Mouse (Mus musculus) forebrain, postnatal 0 days (tissue): ENCODE measurements around the gene Rnls. TPM values are rescaled to one million over a fixed set of nuclear protein-coding genes. Genes with fewer than 3 reads are reported as not detected.

ENCODE experiments used
- ATAC-seq: fragments of 200-750 bp; cut with Nextera tagmentation; 2 replicates; pipeline ENCODE4 v1.8.0; 2017; ENCODE audit warnings: mild to moderate bottlenecking, moderate library complexity
- DNase-seq: peaks from one replicate; pipeline ENCODE4 v3.0.0-alpha.2; 2015
- H3K27ac ChIP-seq: fragments of 300-500 bp; sonication (generic); 2 replicates; pipeline ENCODE4 v1.5.1; 2014; ENCODE audit warnings: low read depth, mild to moderate bottlenecking, antibody characterized with exemption, low read length, moderate library complexity, mixed read lengths
- H3K27me3 ChIP-seq: fragments of 300-500 bp; sonication (generic); 2 replicates; pipeline ENCODE4 v1.6.1; 2014; ENCODE audit warnings: mild to moderate bottlenecking, low read length, mixed read lengths; ENCODE audit not compliant: insufficient read depth
- H3K36me3 ChIP-seq: fragments of 300-500 bp; sonication (generic); 2 replicates; pipeline ENCODE4 v1.6.1; 2014; ENCODE audit warnings: mild to moderate bottlenecking, moderate library complexity; ENCODE audit not compliant: insufficient read depth
- H3K4me1 ChIP-seq: fragments of 300-500 bp; sonication (generic); 2 replicates; pipeline ENCODE4 v1.6.1; 2014; ENCODE audit warnings: antibody characterized with exemption; ENCODE audit not compliant: insufficient read depth
- H3K4me2 ChIP-seq: fragments of 300-500 bp; sonication (generic); 2 replicates; pipeline ENCODE4 v1.6.1; 2014; ENCODE audit warnings: low read depth, mild to moderate bottlenecking, moderate library complexity
- H3K4me3 ChIP-seq: fragments of 300-500 bp; sonication (generic); 2 replicates; pipeline ENCODE4 v1.5.1; 2014; ENCODE audit warnings: low read depth, low read length, mixed read lengths
- H3K9ac ChIP-seq: fragments of 300-500 bp; sonication (generic); 2 replicates; pipeline ENCODE4 v1.6.1; 2014; ENCODE audit warnings: mild to moderate bottlenecking
- H3K9me3 ChIP-seq: fragments of 300-500 bp; sonication (generic); 2 replicates; pipeline ENCODE4 v1.6.1; 2016; ENCODE audit warnings: low read length
- CTCF ChIP-seq: sonication (generic); IDR thresholded peaks from 2 replicates; pipeline ENCODE4 v1.5.1; 2016; ENCODE audit warnings: antibody characterized with exemption, control low read depth, low read depth
- WGBS: fragments of 180-500 bp; shearing (Covaris S2); extraction: QIAGEN DNeasy Blood & Tissue Kit; methylation state at CpG from one replicate; pipeline ENCODE4 v1.1.7; 2014; 5-methylcytosine and 5-hydroxymethylcytosine counted together
- polyA plus RNA-seq: library from polyadenylated mRNA; unstranded; fragments of >200 nt; fragmentation: Nextera tagmentation; extraction: Ambion mirVana; gene quantifications from 2 replicates; pipeline ENCODE4 v1.2.1, GENCODE M21; 2015
- total RNA-seq: library from RNA; depleted of rRNA; stranded (reverse); fragments of >200 nt; gene quantifications from 2 replicates; pipeline ENCODE4 v1.2.3, GENCODE M21; 2014

Gene Rnls
- total and polyA plus RNA-seq, 2 experiments from 2014 or later, result 1.5 to 8.7 TPM

DNA sequence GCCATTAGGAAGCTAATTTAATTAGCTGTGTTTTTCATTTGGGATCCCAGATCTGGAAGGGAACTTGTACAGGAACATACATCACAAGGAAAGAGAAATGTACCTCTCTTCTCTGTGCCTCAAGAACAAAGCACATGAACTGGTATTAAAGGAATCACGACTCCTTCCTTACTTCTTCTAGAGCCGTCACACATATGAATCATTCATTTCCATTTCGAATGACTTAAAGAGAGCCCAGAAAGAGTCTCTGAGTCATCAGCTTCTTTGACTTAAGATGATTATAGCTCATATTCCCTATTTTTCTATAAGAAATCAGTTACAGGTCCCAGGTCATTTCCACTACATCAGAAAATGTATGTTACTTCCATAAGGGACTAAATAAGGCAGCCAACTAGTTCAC, 159.2 kb downstream of the Rnls start:
- ATAC-seq (no peak), DNase-seq (no peak)
- H3K27ac ChIP-seq, result no peak overlapping the region
- no peak overlapping the region for H3K9ac ChIP-seq
- H3K4me3 ChIP-seq, result no peak overlapping the region
- no peaks in the 10 kb centered on the region for H3K36me3 ChIP-seq
- TF ChIP-seq CTCF, result no peak
- no peak overlapping the region for H3K4me2 ChIP-seq
- no peaks in the 10 kb centered on the region for H3K4me1 ChIP-seq
- no peaks in the 10 kb centered on the region for H3K9me3 ChIP-seq
- 76% methylated on average over 3 of the region's 3 CpGs for WGBS
- no peaks in the 10 kb centered on the region for H3K27me3 ChIP-seq

DNA sequence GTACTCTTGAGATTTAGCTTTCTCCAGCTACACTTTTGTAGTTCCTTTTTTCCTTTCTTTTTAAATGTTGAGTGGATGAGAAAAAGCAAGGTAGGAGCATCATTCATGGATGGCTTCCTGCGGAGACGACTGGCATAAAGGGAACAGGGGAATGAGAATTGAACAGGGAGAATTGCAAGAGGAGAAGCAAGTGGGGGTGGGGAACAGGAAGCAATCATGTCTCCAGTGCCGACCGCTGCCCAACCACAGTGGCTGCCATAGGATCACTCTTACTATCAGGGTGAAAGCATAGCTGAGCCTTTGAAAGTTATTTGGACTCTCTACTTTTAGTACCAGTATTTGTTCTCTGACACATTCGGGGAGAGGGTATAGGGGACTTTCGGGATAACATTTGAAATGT, 160.8 kb downstream of the Rnls start:
- Histone ChIP-seq H3K4me1 (no peaks in the 10 kb centered on the region), H3K36me3 (no peaks in the 10 kb centered on the region), H3K9me3 (no peaks in the 10 kb centered on the region), H3K4me3 (no peak overlapping the region), H3K27me3 (no peaks in the 10 kb centered on the region), H3K9ac (no peak overlapping the region), H3K27ac (no peak overlapping the region), H3K4me2 (no peak overlapping the region)
- DNase-seq (no peak), ATAC-seq (no peak)
- TF ChIP-seq CTCF, result no peak
- 56% methylated on average over 6 of the region's 6 CpGs for WGBS

GRCm38 (mm10) chr19:33227004-33227403, 165.1 kb downstream of the Rnls start:
- WGBS, result 3% methylated on average over 3 of the region's 3 CpGs
- no peak overlapping the region for H3K4me2 ChIP-seq
- H3K4me3 ChIP-seq, result no peak overlapping the region
- H3K27ac ChIP-seq, result no peak overlapping the region
- H3K36me3 ChIP-seq, result no peaks in the 10 kb centered on the region
- peaks cover 3% of the 10 kb centered on the region for H3K4me1 ChIP-seq
- peak; percentile 82 for TF ChIP-seq CTCF
- H3K9me3 ChIP-seq, result no peaks in the 10 kb centered on the region
- DNase-seq (peak; percentile 90), ATAC-seq (peak; percentile 78)
- H3K27me3 ChIP-seq, result no peaks in the 10 kb centered on the region
- H3K9ac ChIP-seq, result no peak overlapping the region

GRCm38 (mm10) chr19:33225858-33226705, 166.0 kb downstream of the Rnls start:
- WGBS, result 62% methylated on average over 5 of the region's 5 CpGs

DNA sequence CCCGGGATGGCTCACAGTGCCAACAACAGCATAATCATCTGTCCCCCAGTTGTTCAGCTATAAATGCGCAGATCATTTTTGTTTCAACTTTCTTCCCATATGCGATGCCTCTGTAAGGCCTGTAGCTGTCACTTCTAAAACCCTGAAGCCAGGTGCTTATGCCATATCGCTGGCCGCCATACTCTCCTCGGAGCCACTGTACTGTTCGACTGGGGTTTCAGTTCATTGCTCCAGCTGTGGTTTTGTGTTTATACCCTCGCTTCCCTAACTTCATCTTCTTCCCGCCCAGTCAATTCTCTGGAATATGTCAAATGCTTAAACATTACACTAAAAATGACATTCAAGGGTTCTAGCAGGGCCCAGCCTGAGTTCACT, 167.1 kb downstream of the Rnls start:
- ATAC-seq (no peak), DNase-seq (no peak)
- Histone ChIP-seq H3K27ac (no peak overlapping the region), H3K36me3 (no peaks in the 10 kb centered on the region), H3K9me3 (no peaks in the 10 kb centered on the region), H3K4me2 (no peak overlapping the region), H3K4me1 (peaks cover 3% of the 10 kb centered on the region), H3K9ac (no peak overlapping the region), H3K4me3 (no peak overlapping the region), H3K27me3 (no peaks in the 10 kb centered on the region)
- 94% methylated on average over 9 of the region's 9 CpGs for WGBS
- TF ChIP-seq CTCF, result no peak

More at GRCm38 (mm10) chr19:33225858-33226705, 166.0 kb downstream of the Rnls start:
- Histone ChIP-seq H3K9ac (no peak overlapping the region), H3K4me2 (no peak overlapping the region), H3K4me3 (no peak overlapping the region), H3K9me3 (no peaks in the 10 kb centered on the region), H3K4me1 (peaks cover 3% of the 10 kb centered on the region), H3K27ac (no peak overlapping the region), H3K36me3 (no peaks in the 10 kb centered on the region), H3K27me3 (no peaks in the 10 kb centered on the region)
- DNase-seq, result no peak
- TF ChIP-seq CTCF, result peak; percentile 39; the same call in 1 of the 2 replicates
- no peak for ATAC-seq

DNA sequence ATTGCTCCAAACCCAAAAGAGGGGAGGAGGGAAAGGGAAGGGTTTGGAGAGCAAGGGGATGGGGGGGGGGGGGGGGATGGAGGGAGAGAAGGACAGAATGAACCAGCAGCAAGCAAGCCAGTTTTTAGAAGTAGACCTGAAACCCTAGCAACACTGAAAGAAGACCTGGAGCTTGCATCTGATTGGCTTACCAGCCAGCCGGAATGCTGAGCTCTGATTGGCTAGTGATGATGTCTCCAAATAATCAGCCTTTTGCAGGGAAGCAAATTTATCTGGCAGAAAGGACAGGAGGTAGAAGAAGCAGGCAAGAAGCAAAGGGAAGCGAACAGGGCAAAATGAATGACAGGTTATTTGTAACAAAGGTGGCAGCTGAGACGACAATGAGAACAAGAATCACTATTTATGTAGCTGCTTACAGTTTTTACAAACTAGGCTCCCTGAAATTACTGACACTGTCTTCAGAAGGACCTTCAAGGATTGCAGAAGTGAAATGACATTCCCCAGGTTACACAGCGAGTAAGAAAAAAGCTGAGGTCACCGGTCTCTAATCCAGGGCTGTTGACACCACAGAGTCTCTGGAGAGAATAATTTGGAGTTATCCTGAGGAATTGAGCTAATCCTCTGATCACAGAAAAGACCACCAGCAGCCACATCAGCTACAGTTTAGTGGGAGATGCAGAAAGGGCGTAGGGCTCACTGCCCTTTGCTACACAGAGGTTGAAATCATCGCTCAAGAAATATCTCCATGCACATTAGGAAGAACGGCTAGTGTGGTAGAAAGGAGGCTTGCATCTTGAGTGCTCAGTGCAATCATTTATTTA, 167.7 kb downstream of the Rnls start:
- Histone ChIP-seq H3K4me1 (peaks cover 3% of the 10 kb centered on the region), H3K36me3 (no peaks in the 10 kb centered on the region), H3K4me2 (peak overlapping the region; percentile 39), H3K27me3 (no peaks in the 10 kb centered on the region), H3K4me3 (no peak overlapping the region; the same call in 1 of the 2 replicates), H3K27ac (peak overlapping the region; percentile 42; the same call in 1 of the 2 replicates), H3K9me3 (no peaks in the 10 kb centered on the region), H3K9ac (peak overlapping the region; percentile 31; the same call in 1 of the 2 replicates)
- 35% methylated on average over 8 of the region's 8 CpGs for WGBS
- TF ChIP-seq CTCF, result no peak
- ATAC-seq (peak; percentile 95), DNase-seq (peak; percentile 83)

DNA sequence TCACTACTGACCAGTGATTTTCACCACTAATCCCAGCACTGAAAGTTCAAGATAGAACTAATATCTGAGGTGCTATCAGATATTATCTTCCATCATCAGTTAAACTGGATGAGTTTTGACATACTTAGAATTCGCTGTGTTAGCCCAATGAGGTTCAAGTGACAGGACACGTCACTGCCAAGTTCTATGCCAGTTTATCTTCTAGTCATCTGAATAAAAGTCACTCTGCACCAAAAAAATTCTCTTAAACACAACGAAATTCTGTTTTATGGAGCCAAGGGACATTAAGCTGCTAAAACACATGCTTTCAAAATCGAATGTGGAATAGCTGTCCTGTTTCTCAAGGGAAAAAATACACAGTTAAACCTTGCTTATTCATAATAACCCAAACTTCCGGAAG, 168.3 kb downstream of the Rnls start:
- no peak for TF ChIP-seq CTCF
- H3K4me2 ChIP-seq, result peak overlapping the region; percentile 39
- no peaks in the 10 kb centered on the region for H3K9me3 ChIP-seq
- no peak for ATAC-seq
- H3K4me1 ChIP-seq, result peaks cover 3% of the 10 kb centered on the region
- H3K4me3 ChIP-seq, result no peak overlapping the region; the same call in 1 of the 2 replicates
- no peak overlapping the region for H3K9ac ChIP-seq
- H3K27ac ChIP-seq, result no peak overlapping the region
- H3K36me3 ChIP-seq, result no peaks in the 10 kb centered on the region
- no peaks in the 10 kb centered on the region for H3K27me3 ChIP-seq
- no peak for DNase-seq
- WGBS, result 44% methylated on average over 5 of the region's 5 CpGs
